Mouse (Mus musculus) mouse trophoblast stem cell (cell line): Measurements from ENCODE around the gene Gm20388.

Source experiments
- in situ Hi-C, 2 experiments: fragments of 300-500 bp; cut with MseI, MboI; formaldehyde crosslinking; loops; 2 replicates in 1 of 2; 3 replicates in 1 of 2; pipeline ENCODE4 v1.15.1; 2025

Gene Gm20388

DNA sequence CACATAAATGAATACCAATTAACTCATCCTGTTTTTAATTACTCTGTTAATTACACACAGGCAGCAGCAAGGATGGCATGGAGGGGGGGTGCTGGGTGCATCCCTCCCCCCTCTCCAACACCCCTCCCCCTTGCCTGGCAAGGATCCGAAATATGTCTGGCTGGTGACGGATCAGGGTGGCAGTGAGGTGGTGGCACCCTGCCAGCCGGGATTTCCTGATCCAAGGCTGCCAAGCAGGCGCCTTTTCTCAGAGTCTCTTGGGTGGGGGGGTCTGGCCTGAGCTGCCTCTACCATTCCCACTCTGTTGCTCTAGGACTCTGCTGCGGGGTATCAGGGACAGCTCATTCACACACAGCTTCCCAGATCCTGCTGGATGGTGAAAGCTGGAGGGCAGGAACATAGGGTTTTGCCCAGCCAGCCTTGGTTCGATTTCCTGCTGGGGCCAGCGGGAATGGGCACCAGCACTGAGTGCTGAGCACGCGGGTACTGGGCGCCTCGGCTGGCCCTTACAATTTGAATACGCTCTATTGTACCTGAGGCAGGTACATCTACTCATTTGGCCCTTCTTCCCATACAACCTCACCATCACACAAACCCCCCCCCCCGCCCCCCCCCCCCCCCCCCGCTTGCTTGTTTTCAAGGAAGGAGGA, 2755.2 kb downstream of the Gm20388 start:
- in situ Hi-C loops = no loop called here

DNA sequence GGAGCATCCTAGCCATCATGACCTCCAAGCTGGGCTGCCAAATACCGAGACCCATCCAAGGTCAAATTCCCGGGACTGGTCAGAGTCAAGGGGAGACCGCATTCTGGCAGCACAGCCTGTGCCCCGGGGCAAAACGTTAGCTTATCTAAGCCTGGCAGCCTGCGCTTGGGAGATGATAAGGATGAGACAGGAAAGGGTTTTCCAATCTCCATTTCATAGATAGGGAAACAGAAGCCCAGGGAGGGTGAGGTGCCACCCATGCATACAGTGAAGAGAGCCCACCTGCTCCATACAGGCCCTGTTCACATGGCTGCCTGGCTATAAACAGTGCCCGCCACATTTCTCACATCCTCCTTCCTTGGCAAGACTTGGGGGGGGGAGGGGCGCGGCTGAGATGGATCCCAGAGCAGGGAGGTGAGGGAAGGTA, 2755.7 kb downstream of the Gm20388 start:
- in situ Hi-C loops = no loop called here

DNA sequence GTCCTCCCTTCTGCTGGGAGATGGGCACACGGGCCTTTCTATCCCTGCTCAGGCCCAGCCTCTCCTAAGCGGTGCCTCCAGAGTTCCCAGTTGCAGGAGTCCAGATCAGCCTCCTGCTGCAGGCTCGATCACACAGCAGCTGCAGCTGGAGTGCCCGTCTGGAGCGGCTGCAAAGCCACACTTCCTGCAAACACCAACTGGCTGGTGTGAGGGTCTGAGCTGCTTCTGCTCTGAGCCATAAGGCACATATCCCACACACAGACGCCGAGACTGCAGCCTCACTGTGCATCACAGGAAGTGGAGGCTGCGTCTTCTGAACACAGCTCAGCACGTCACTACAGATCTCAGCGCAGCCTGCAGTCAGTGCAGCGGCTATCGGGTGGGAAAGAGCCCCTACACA, 2756.2 kb downstream of the Gm20388 start:
- in situ Hi-C loops = no loop called here

DNA sequence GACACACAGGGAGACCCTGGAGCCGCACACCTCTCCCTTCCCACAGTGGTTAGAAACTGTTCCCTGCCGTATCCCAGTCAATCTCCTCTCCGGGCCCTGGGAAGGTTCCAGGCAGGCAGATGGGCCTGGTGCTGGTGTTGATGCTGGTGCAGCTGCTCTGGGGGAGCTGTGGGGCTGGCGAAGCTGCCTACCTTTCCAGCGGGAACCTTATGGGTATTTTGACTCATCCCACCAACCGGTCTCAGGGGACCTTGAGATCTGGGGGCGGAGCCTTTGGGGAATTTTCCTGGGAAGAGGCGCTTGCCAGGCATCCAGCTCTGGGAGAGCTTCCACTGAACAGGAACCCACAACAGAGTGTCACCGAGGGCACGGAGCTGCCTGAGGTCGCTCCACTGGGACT, 2757.2 kb downstream of the Gm20388 start:
- in situ Hi-C loops = no loop called here

DNA sequence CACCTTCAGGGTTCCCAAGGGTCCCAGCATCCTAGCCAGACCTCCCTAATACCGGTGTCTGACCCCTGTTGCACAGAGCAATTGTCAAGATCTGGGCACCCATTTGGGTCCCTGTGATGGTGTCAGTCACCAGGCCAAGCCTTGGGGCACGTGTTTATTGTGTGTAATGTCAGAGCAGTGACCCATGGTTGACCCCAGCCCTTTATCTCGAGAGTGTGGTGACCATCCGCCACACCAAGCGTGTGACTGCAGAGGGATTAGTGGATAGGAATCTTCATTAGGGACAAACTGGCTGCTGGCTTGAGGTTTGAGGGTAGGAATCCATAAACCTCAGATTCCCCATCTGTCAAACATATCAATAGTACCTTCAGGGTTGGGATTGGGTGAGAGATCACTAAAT, 2758.7 kb downstream of the Gm20388 start:
- in situ Hi-C loops = no loop called here

DNA sequence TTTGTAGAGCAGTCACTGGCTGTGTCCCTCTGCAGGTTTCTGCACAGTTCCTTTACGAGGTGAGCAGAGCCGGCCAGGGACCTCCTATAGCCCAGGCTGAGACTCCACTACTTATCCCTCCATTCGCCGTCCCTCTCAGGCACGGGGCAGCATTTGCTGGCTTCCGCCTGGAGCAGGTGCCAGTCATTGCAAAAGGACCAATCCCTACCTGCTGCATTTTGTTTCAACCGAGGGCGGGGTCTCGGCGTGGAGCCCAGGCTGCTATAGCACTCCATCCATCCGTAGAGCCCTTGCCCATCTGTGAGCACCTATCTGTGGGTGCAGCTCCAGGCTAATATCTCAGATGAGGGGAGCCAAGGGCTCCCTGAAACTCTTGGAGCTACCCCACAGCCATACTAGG, 2759.4 kb downstream of the Gm20388 start:
- in situ Hi-C loops = no loop called here

DNA sequence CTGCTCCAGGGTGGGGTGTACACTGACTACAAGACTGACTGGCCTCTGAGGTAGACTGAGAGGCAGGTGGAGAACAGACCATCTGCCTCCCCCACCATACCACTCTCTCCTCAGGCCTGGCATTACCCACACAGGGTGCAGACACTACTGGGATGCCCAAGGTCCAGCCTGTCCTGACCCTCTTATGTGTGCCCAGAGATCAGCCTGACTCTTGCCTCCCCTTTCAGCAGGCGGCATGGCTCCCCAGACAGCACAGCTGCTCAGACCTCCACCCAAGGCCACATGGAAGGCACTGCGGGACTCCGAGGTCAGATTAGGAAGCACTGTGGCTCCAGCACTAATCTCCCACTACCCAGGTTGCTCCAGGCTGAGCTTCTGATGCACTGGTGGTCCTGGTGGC, 2760.1 kb downstream of the Gm20388 start:
- in situ Hi-C loops = no loop called here

DNA sequence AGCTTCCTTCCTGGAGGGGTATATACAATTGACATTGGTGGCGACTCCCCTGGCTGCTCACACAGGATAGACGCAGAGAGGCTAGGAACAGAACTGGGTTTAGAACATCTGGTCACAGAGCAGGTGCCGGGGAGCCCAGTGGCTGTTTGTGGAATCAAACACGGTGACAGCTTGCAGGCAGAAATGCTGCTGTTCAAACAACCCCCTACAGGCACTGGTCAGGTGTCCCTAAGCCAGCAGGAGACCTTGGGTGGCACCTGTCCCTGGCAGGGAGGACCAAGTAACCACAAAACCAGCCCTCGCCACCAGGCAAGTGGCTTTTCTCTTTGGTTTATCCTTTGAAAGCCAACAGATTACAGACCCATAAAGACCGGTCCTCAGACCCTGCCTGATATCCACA, 2761.3 kb downstream of the Gm20388 start:
- in situ Hi-C loops = no loop called here

DNA sequence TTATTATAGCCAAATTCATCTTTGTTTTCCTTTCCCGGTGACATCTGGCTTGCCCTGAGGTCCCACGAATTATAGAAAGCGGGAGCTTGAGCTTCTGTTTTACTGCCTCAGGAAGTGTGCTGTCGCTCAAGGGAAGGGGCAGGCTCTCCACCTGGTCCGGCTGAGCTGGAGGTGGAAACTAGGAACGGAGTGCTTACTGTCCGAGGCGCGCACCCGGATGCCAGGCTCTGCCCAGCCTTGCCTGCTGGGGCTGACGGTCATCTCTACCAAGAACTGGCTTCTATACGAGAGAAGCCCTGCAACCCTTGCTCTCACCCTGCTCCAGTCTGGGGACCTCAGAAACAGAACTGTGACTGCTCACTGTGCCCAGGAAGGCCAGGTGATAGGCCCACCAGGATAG, 2763.3 kb downstream of the Gm20388 start:
- in situ Hi-C loops = no loop called here

DNA sequence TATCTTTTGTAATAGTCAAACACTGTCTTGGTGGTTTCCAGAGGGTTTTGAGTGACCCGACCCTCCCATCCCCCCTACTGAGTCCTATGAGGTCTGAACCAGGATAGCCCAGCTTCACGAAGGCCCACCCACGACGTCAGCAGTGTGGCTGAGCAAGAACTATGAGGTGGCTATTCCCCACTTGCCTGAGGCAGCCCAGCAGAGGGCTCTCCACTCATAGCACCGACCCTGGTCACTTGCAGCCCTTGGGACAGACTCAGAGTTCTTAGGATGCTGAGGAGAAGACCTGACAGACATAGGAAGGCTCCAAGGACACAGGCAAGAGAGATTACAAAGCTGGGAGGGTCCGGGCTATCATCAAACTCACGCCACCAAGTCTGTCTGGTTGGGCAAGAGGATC, 2764.4 kb downstream of the Gm20388 start:
- in situ Hi-C loops = no loop called here

DNA sequence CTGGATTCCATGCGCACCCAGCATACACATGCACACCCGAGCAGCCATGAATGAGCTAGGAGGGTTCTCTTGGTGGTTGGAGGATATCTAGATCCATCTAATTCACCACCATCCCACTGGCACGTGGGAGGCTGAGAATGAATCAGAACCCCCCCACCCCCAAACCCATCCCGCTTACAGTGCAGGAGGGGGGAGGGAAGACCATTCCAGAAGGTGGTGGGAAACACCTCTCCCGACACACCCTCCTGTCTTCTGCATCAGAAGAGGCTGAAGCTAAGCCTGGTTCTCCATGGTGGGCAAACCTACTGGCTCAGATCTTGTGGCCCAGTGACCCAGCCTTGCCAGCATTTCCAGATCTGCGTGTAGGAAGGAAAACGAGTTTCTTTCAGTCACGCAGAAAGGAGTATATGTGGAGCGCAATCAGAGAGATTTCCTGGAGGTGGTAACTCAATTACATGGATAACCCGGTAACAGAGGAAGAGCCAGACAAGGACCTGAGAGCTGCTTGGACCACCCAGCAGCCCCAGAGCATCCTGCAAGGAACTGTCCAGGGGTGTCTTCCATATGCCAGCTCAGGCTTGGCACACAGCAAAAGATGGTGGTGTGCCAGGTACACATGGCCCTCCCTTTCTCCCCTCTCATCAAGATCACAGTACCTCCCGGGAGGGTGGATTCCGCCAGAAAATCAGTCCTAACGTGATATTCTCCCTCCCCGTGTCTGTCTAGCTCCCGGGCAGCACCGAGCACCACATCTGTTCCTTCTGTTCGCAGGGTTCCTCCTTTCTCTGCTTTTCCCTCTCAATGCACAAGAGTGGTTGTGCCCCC, 2765.2 kb downstream of the Gm20388 start:
- in situ Hi-C loops = no loop called here

DNA sequence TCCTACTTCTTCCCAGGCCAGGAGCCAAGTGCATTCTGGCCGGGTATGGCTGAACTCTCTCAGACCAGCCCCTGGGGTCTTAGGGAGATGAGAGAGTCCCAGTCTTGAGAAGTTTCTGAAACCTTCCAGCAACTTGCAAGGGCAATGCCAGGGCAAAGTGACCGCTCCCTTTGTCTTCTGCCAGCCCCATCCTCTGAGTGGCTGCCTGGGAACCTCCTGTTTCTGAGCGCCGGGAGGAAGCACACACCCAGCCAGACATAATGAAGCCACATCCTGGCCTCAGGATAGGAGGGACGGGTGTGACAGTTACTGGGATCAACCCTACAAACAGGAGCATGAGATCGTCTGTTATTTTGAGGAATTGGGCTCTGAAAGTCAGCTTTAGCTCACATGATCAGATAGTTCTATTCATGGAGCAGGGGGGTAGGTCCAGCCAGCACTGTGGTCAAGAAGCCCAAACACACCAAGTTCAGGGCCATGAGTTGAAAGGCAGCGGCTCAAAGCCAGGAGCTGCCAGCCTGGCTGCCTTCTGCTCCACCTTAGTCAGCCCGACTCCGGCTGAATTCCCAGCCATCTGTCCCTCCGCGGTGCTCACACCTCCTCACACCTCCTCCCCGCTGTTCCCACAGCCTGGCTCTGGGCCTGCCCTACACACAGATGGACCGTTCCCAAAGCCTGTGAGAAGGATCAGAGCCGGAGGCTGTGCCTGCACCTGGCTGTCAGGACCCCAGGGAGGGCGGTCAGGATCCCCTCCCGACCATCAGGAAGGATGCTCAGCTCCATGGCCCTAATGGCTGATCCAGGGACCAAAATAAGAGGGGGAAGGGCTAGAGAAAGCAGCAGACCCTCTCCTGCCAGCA, 2766.2 kb downstream of the Gm20388 start:
- in situ Hi-C loops = no loop called here

DNA sequence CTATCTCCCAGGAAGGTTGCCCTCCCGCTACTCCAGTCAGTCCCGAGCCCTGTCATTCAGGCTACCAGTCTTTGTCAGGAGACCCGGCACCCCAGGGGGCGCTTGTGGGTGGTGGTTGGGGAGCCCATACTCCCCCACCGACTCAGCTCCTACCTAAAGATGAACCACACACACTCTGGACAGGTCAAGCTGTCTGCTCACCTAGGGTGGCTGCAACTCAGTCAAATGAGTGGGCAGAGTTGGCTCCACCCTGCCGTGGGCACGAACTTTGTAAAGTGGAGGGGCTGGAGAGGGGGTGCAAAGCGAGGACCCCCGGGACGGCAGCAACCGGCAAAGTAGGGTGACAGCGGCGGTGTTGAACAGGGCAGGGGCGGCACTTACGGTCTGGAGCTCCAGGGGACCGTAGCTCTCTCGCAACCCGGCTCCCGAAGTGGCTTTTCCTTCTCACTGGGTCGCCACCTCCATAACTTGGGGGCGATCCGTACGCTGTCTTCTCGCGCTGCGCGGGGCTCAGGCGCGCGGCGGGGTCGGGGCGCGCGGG, 2766.9 kb downstream of the Gm20388 start:
- in situ Hi-C loops = no loop called here

DNA sequence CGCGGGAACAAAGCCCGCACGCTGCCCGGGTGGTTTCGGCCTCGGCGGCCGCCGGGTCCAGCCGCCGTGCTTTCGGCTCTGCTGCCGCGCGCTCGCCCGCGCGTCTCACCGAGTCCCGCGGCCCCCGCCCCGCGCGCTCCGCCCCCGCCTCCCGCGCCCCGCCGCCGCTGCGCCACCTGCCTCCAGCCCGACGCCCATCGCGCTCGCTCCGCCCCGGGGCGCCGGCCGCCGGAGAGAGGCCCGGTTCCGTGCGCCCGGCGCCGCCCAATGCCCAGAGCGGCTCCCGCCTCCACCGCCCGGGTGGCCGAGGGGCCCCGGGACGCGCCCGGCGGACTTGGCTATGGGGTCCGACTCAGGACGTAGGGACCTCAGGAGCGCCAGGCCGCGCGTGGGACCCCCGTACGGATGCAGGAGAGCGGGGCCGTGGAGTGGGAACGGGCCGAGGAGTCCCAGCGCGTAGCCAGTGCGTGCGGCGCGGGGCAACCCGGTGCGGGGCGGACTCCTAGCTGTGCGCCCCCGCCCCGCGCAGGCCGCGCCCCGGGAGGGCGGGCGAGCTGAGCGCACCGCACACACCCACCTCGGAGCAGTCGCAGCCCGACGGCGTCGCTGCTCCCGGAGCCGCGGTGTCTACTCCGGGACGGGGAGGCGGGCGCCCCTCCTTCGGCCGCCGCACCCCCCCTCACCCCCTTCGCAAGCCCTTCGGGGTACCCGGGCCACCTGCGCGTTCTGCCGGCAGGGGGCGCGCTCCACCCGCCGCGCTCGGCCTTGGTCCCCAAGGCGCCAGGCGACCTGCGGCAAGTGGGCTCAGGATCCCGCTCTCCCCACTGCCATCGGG, 2767.6 kb downstream of the Gm20388 start:
- in situ Hi-C loops = no loop called here

DNA sequence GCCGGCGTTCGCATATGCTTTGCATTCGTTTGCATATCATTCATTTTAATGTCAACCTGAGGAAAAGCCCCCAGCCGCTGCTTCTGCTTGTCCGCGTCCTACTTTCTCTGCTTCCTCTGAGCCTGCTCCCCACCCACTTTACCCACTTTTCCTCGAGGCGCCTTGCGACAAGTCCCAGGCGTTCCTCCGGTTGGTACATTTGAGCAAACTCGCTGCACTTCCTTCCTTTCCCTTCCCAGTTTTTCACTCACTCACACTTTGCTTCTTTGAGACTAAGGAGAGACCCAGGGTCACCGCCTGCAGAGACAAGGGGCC, 2768.2 kb downstream of the Gm20388 start:
- in situ Hi-C loops = no loop called here

DNA sequence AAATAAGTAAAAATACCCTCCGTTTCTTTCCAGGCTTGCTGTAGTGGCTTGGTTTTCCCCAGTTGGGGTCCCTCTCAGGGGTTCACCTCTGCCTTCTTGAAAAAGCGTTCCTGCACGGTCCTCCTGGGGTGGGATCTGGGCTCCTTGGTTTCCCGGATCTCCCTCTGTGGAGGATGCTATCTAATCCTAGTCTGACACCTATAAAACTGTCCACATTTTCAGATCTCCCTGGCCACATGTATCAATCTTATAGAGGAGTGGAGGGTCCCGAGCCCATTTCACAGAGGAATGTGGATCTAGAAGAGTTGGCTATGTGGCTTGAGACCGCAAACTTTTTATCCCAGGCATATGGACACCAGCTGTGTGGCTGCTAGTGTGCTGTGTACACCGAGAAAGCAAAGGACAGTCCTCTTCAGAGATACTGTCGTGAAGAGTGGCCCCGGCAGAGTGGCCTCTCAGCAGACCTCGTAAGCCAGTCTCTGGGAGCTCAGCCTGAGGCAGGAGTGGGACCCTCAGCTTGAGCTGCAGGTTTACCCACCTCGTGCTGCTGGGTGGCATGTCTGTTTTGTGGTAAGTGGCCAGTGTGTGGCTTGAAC, 2768.8 kb downstream of the Gm20388 start:
- in situ Hi-C loops = no loop called here

DNA sequence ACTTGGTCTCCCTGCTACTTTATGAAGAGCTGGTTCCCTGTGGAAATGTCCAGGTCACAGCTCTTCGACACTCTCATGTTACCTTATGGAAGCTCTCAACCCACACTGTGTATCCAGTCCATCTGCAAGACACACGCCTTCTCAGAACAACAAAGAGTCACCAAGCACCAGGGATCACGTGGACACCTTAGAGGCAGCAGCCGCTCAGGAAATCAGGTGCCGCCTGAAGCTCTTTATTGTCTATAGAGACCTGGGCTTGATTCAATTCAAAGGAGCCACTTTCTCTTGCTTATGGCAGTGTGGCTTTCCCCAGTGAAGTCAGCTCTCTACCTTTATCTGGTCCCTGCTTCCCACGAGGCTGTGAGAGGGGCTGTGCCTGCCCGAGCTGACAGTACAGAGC, 2769.5 kb downstream of the Gm20388 start:
- in situ Hi-C loops = no loop called here

DNA sequence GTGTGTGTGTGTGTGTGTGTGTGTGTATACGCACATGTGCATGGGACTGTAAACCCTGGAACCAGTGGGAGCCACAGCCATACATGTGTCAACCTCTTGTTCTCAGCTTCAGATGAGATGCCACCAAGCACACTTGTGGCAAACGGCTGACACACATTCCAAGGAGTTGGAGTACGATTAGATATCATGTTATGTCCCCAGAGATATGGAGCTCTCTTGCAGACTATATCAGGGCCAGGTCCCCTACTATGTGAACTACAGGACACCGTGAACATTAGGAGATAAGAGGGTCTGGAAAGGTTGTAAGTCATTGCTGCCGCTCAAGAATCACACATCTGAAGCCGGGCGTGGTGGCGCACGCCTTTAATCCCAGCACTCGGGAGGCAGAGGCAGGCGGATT, 2772.2 kb downstream of the Gm20388 start:
- in situ Hi-C loops = no loop called here

DNA sequence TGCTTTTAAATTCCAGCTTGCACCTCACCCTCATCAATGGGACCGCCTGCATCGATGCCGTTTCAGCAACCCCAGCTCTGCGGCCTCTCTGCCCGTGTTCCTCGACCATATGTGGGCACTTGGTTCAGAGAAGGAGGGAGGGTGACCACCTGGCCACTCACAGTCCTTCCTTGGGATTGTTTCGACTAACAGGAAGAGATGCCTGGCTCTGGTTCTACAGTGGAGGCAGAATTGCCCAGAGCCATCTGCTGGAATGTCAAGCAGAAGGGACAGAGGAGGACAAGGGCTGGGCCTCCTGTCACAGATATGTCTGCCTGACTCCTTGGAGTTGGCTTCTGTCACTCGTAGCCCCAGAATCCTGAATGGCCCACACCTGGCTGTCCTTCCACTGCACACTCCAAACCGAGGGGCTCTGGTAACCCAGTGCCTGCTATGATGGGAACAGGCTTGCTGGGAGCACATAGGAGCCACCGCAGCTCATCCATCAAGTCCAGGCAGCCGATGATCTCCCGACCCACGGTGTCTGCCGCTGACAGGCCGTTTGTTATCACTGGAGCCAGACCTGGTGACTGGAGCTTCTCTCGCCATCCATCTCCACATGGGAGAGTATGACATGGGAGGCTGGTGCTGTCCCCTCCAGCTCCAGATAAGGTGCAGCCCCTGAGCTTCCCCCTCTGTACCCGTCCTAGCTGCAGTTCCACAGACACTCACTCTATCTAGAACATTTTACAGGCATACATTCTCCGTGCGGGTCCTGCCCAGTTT, 2774.6 kb downstream of the Gm20388 start:
- in situ Hi-C loops = no loop called here

DNA sequence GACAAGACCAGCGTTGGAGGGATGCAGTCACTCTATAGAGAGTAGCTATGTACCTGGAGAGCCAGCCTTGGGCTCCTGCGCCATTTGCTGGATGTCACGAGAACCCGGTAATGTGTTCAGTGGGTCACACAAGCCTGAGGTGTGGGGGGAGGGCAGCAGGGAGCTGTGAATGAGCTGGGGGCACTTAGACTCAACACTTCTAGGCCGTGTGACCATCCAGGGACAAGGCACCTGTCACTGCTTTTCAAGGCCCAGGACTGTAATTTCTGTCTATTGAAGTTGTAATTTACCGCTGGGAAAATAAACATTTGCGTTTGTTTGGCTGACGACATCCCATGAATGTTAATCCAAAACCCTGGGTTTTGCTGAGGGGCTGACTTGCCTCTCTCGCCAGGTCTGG, 2776.2 kb downstream of the Gm20388 start:
- in situ Hi-C loops = no loop called here
